Mouse (Mus musculus) c-Kit-positive CD71-positive TER-119-negative erythroid progenitor cells, embryonic 14.5 days (primary cell): Measurements from ENCODE around the gene Ampd1.

Experiments
- DNase-seq: peaks from one replicate; pipeline ENCODE4 v3.0.0-alpha.2; 2013; ENCODE audit warnings: low read depth

Gene Ampd1

GRCm38 (mm10) chr3:103148941-103149340, 75.1 kb downstream of the Ampd1 start:
- no peak for DNase-seq
